Mouse (Mus musculus): Measurements from ENCODE around the gene Crb2. TPM values are rescaled to one million over a fixed set of nuclear protein-coding genes. Genes with fewer than 3 reads are reported as not detected.

The Crb2 gene
- polyA plus RNA-seq, 1 experiment: 0.30 TPM

DNA sequence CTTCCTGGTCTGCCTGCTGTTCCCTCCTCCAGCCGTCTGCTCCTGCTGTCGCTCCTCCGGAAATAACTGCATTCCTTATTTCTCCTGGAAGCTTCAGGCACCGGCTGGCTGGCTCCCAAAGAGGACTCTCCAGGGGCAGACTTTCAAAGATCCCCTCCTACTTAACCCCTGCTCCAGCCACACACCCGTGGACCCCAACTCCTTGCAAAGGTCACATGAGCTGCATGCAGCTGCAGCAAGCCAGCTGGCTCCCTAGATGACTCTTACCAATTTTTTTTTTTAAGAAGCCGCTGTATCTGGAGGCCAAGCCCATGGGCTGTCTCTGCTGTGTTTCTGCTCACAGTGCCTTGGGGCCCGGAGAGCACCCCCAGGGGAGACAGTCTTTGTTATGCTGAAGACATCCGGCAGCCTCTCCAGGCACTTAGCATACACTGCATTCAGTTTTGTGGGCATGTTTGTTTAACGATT lies 8.9 kb upstream of the Crb2 start:
- H3K4me1 ChIP-seq (ENCODE audit: control insufficient read depth, insufficient read depth, low read length): peaks cover 8% of the 10 kb centered on the region
- H3K27me3 ChIP-seq (ENCODE audit: control insufficient read depth, insufficient read depth, low read length): no peaks in the 10 kb centered on the region
- H3K36me3 ChIP-seq (ENCODE audit: control insufficient read depth, insufficient read depth, low read length): no peaks in the 10 kb centered on the region
- H3K27ac ChIP-seq (ENCODE audit: control insufficient read depth, insufficient read depth, low read depth, low read length): no peak overlapping the region
- TF ChIP-seq CTCF (IDR thresholded peaks at IDR 0.05; ENCODE audit: control insufficient read depth, insufficient read depth, insufficient replicate concordance, low read depth, low read length) (no peak), POLR2A (IDR thresholded peaks at IDR 0.05; ENCODE audit: control insufficient read depth, low read depth, low read length) (no peak)
- H3K4me3 ChIP-seq (ENCODE audit: control insufficient read depth, low read depth, low read length): no peak overlapping the region

DNA sequence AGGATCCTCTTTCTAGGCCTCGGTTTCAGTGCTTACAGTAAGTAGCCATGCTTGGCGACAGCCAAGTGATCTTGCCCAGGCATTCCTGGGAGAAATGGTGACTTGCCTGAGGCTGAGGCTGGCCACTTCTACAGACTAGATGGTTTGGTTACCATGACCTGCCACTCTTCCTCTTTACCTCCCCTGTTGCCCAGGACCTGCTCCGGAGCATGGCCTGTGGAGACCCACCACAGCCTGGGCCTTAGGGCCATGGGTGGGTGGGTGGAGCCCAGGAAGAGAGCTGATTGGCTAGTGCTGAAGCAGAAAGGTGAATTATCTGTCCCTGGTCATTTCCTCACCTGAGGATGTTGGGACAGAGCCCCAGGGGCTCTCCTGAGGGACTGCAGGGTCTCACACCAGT lies 8.3 kb upstream of the Crb2 start:
- H3K27me3 ChIP-seq (ENCODE audit: control insufficient read depth, insufficient read depth, low read length): no peaks in the 10 kb centered on the region
- no peaks in the 10 kb centered on the region for H3K36me3 ChIP-seq (ENCODE audit: control insufficient read depth, insufficient read depth, low read length)
- no peak for TF ChIP-seq CTCF (IDR thresholded peaks at IDR 0.05; ENCODE audit: control insufficient read depth, insufficient read depth, insufficient replicate concordance, low read depth, low read length)
- TF ChIP-seq POLR2A (IDR thresholded peaks at IDR 0.05; ENCODE audit: control insufficient read depth, low read depth, low read length): no peak
- H3K4me3 ChIP-seq (ENCODE audit: control insufficient read depth, low read depth, low read length): no peak overlapping the region
- H3K4me1 ChIP-seq (ENCODE audit: control insufficient read depth, insufficient read depth, low read length): peaks cover 8% of the 10 kb centered on the region
- no peak overlapping the region for H3K27ac ChIP-seq (ENCODE audit: control insufficient read depth, insufficient read depth, low read depth, low read length)

DNA sequence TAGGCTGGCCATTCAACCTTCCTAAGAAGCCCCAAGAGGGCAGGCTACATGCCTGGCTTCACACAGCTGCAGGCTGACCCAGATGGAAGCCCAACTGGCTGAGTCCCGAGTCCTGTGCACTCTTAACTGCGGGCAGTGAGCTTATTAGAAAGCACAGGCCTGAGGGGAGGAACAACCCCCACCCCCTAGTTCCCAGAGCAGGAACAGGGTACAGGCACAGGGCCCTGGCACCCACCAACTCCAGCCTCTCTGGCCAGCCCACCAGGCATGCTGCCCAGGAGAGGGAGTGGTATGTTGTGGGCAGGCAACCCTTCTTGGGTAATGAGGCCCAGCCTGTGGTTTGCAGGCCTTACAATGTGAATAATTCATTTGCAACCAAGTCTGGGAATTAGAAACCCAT lies 7.1 kb upstream of the Crb2 start:
- peaks cover 8% of the 10 kb centered on the region for H3K4me1 ChIP-seq (ENCODE audit: control insufficient read depth, insufficient read depth, low read length)

DNA sequence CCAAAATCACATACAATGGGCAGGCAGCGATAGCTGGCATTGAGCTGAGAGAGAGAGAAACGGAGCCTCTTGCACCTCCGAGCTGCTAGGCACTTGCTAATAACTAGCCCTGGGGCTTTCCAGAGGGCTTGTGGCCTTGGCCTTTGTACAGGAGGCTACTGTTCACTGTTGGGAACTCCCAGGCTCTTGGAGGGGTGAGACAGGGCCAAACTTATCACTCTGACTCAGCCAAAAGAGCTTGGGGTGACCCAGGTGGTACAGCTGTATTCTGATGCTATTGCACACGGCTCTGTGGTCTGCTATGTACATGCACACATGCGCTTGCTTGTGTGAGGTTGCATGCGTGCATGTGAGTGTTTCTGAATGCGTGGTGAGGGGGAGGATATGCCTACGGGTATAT lies 6.3 kb upstream of the Crb2 start:
- no peaks in the 10 kb centered on the region for H3K27me3 ChIP-seq (ENCODE audit: control insufficient read depth, insufficient read depth, low read length)
- H3K27ac ChIP-seq (ENCODE audit: control insufficient read depth, insufficient read depth, low read depth, low read length): no peak overlapping the region
- no peak for TF ChIP-seq CTCF (IDR thresholded peaks at IDR 0.05; ENCODE audit: control insufficient read depth, insufficient read depth, insufficient replicate concordance, low read depth, low read length)
- TF ChIP-seq POLR2A (IDR thresholded peaks at IDR 0.05; ENCODE audit: control insufficient read depth, low read depth, low read length): no peak
- peaks cover 8% of the 10 kb centered on the region for H3K4me1 ChIP-seq (ENCODE audit: control insufficient read depth, insufficient read depth, low read length)
- H3K36me3 ChIP-seq (ENCODE audit: control insufficient read depth, insufficient read depth, low read length): no peaks in the 10 kb centered on the region
- no peak overlapping the region for H3K4me3 ChIP-seq (ENCODE audit: control insufficient read depth, low read depth, low read length)

More for the DNA sequence above, 7.1 kb upstream of the Crb2 start:
- Histone ChIP-seq H3K27ac (ENCODE audit: control insufficient read depth, insufficient read depth, low read depth, low read length) (no peak overlapping the region), H3K36me3 (ENCODE audit: control insufficient read depth, insufficient read depth, low read length) (no peaks in the 10 kb centered on the region), H3K27me3 (ENCODE audit: control insufficient read depth, insufficient read depth, low read length) (no peaks in the 10 kb centered on the region), H3K4me3 (ENCODE audit: control insufficient read depth, low read depth, low read length) (no peak overlapping the region)
- no peak for TF ChIP-seq CTCF (IDR thresholded peaks at IDR 0.05; ENCODE audit: control insufficient read depth, insufficient read depth, insufficient replicate concordance, low read depth, low read length)
- TF ChIP-seq POLR2A (IDR thresholded peaks at IDR 0.05; ENCODE audit: control insufficient read depth, low read depth, low read length): no peak

DNA sequence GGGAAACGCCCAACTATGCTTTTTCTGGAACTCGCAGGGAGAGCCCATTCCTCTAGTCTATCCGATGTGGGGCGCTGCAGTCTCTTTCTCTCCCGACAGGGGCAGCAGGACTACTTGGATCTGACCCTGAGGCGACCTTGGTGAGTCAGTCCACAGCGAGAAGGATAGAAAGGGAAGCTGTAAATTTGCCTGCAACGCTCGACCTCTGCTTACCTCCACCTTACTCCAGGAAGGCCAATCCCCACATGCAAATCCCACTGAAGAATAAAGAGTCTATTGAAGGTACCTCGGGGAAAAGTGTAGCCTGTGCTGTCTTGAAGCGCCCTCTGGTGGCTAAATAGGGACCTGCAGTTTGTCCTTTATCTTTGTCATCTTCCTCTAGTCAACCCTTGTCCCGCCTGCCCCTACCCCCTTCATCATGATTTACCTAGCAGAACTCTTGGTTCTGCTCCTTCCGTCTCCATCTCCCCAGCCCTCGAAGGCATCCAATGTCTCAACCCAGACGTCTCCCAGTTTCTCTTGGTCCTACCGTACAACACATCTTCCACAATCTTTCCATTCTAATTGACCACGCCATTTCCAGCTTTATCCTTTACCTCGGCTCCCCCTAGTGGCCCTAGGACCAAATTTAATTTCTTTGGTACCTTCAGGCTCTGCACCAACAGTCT lies 4.3 kb upstream of the Crb2 start:
- Histone ChIP-seq H3K27me3 (ENCODE audit: control insufficient read depth, insufficient read depth, low read length) (no peaks in the 10 kb centered on the region), H3K36me3 (ENCODE audit: control insufficient read depth, insufficient read depth, low read length) (no peaks in the 10 kb centered on the region), H3K4me1 (ENCODE audit: control insufficient read depth, insufficient read depth, low read length) (peaks cover 14% of the 10 kb centered on the region), H3K27ac (ENCODE audit: control insufficient read depth, insufficient read depth, low read depth, low read length) (no peak overlapping the region), H3K4me3 (ENCODE audit: control insufficient read depth, low read depth, low read length) (peak overlapping the region; percentile 67)
- TF ChIP-seq POLR2A (IDR thresholded peaks at IDR 0.05; ENCODE audit: control insufficient read depth, low read depth, low read length) (no peak), CTCF (IDR thresholded peaks at IDR 0.05; ENCODE audit: control insufficient read depth, insufficient read depth, insufficient replicate concordance, low read depth, low read length) (peak; percentile 63)

DNA sequence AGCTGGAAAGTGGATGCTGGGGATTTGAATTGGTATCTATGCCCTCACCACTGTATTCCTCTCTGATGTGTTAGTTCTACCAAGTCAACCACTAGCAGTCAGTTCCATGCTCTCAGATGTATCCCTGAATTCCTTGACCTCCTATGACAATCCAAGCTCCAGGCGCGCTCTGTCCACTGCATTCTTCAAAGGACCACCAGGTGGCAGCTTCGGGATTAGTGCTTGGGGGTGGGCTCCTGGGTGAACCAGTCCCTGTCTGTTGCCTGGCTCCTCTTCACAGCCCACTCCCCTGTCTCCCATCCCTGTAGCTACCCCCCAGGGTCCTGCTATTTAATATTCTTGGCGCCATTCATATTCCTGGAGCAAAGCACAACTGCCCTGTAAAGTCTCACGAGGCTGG lies 1.5 kb upstream of the Crb2 start:
- H3K4me1 ChIP-seq (ENCODE audit: control insufficient read depth, insufficient read depth, low read length): peaks cover 15% of the 10 kb centered on the region
- H3K36me3 ChIP-seq (ENCODE audit: control insufficient read depth, insufficient read depth, low read length): no peaks in the 10 kb centered on the region
- H3K27me3 ChIP-seq (ENCODE audit: control insufficient read depth, insufficient read depth, low read length): no peaks in the 10 kb centered on the region
- TF ChIP-seq POLR2A (IDR thresholded peaks at IDR 0.05; ENCODE audit: control insufficient read depth, low read depth, low read length) (no peak), CTCF (IDR thresholded peaks at IDR 0.05; ENCODE audit: control insufficient read depth, insufficient read depth, insufficient replicate concordance, low read depth, low read length) (peak; percentile 54; the same call in 1 of the 2 replicates)
- no peak overlapping the region for H3K27ac ChIP-seq (ENCODE audit: control insufficient read depth, insufficient read depth, low read depth, low read length)
- no peak overlapping the region for H3K4me3 ChIP-seq (ENCODE audit: control insufficient read depth, low read depth, low read length)

DNA sequence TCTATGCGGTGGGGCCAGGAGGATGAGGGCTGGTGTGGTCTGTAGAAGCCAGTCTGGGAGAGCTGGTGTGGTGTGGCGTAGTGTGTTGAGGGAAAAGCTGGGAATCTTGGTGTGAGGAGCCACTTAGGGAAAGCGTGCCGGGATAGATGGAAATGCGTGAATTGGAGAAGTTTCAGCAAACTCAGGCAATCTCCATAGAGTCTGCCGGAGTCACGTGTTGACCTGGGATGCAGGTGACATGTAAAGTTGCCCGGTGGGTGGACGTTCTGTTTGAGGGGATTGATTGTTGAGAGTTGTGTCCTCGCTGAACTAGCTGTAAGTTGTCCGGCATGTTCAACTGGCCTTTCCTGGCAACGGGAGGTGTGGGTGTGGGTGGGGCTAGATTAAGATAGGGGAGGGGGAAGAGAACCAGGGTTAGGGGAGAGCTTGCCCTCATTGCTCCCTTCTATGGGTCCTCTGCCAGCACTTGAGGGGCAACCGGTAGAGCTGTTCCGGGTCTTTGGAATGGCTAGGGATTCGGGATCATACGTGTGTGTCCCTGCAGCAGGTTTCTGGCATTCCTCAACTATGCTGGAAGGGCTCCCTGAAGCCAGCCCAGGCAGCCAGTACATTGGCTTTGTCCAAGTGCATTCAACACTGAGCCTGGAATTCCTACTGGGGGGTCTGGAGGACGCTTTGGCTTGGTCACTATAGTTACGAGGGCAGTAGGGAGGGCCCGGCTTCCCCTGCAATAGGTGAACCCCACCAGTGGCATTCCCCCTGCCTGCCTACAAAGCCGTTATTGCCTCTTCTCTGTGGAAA lies 762 bp downstream of the Crb2 start:
- Histone ChIP-seq H3K27me3 (ENCODE audit: control insufficient read depth, insufficient read depth, low read length) (no peaks in the 10 kb centered on the region), H3K27ac (ENCODE audit: control insufficient read depth, insufficient read depth, low read depth, low read length) (no peak overlapping the region), H3K4me1 (ENCODE audit: control insufficient read depth, insufficient read depth, low read length) (peaks cover 15% of the 10 kb centered on the region), H3K36me3 (ENCODE audit: control insufficient read depth, insufficient read depth, low read length) (no peaks in the 10 kb centered on the region), H3K4me3 (ENCODE audit: control insufficient read depth, low read depth, low read length) (0 out of 2 replicates have a peak overlapping the region, but pooled peaks have one; percentile 44)
- TF ChIP-seq POLR2A (IDR thresholded peaks at IDR 0.05; ENCODE audit: control insufficient read depth, low read depth, low read length) (no peak), CTCF (IDR thresholded peaks at IDR 0.05; ENCODE audit: control insufficient read depth, insufficient read depth, insufficient replicate concordance, low read depth, low read length) (no peak)

All from testis, adult 2 months (tissue).